Mouse (Mus musculus) midbrain, embryonic 16.5 days (tissue): ENCODE data around the gene Rbks. TPM values are rescaled to one million over a fixed set of nuclear protein-coding genes. Genes with fewer than 3 reads are reported as not detected.

Experiments used
- ATAC-seq: fragments of 200-750 bp; cut with Nextera tagmentation; 2 replicates; pipeline ENCODE4 v1.8.0; 2017; ENCODE audit warnings: moderate TSS enrichment
- H3K27ac ChIP-seq: fragments of 300-500 bp; sonication (generic); 2 replicates; pipeline ENCODE4 v1.5.1; 2014; ENCODE audit warnings: mild to moderate bottlenecking, low read length, mixed read lengths
- H3K27me3 ChIP-seq: fragments of 300-500 bp; sonication (generic); 2 replicates; pipeline ENCODE4 v1.6.1; 2014; ENCODE audit warnings: low read depth, low read length, mixed read lengths; ENCODE audit not compliant: control insufficient read depth, insufficient read depth
- H3K36me3 ChIP-seq: fragments of 300-500 bp; sonication (generic); 2 replicates; pipeline ENCODE4 v1.6.1; 2014; ENCODE audit warnings: mild to moderate bottlenecking, low read length, moderate library complexity, mixed read lengths; ENCODE audit not compliant: control insufficient read depth, insufficient read depth
- H3K4me1 ChIP-seq: fragments of 300-500 bp; sonication (generic); 2 replicates; pipeline ENCODE4 v1.6.1; 2014; ENCODE audit warnings: mild to moderate bottlenecking, low read length, mixed read lengths; ENCODE audit not compliant: control insufficient read depth, insufficient read depth
- H3K4me2 ChIP-seq: fragments of 300-500 bp; sonication (generic); 2 replicates; pipeline ENCODE4 v1.6.1; 2014; ENCODE audit warnings: mild to moderate bottlenecking, low read length, mixed read lengths
- H3K4me3 ChIP-seq: fragments of 300-500 bp; sonication (generic); 2 replicates; pipeline ENCODE4 v1.5.1; 2014; ENCODE audit warnings: low read depth, mild to moderate bottlenecking, low read length, moderate library complexity, mixed read lengths
- H3K9ac ChIP-seq: fragments of 300-500 bp; sonication (generic); 2 replicates; pipeline ENCODE4 v1.6.1; 2014; ENCODE audit warnings: low read depth, low read length, mixed read lengths
- H3K9me3 ChIP-seq: fragments of 300-500 bp; sonication (generic); replicated peaks from 2 replicates; pipeline ENCODE4 v1.6.1; 2014; ENCODE audit warnings: mild to moderate bottlenecking, low read length, mixed read lengths; ENCODE audit not compliant: control insufficient read depth, poor library complexity, severe bottlenecking
- WGBS: fragments of 180-500 bp; shearing (Covaris S2); extraction: QIAGEN DNeasy Blood & Tissue Kit; methylation state at CpG from one replicate; pipeline ENCODE4 v1.1.7; 2014; 5-methylcytosine and 5-hydroxymethylcytosine counted together
- polyA plus RNA-seq: library from polyadenylated mRNA; unstranded; fragments of >200 nt; fragmentation: Nextera tagmentation; extraction: Ambion mirVana; gene quantifications from 2 replicates; pipeline ENCODE4 v1.2.1, GENCODE M21; 2015

Gene Rbks
- polyA plus RNA-seq: 1.9 and 2.5 TPM in 2 replicates

DNA sequence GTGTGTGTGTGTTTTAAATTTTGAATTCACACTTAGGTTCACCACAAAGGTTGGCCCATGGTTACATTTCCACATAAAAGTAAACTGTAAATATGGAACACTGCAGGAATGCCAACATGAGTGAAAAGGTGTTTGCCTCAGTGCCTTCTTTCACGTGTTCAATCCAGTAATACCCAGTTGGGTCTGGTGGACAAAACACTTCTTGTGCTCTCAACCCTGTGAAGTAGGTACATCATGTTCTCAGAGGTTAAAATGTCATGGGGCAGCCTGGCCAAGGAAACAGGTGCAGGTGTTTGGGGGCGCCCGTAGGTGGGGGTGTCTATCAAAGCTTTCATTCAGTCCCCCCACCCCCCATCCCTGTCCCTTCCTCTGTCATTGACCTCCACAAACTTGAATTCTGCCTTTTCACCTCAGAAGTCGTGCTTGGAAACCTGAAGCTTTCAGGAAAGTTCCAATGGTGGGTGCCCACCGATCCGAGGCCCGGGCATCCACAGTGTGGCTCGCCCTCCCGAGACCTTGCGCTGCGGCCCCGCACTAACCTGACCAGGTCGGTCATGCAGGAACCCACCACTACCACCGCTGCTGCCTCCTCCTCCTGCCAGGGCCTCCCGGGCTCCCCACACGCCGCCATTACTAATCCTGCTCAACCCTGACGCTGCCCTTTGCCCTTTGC lies at the start of gene Rbks:
TSS of gene Rbks (minus strand) at position 657 of the 673 bp plus-strand sequence.
- Histone ChIP-seq H3K4me3 (peak within 1 kb of the TSS; percentile 82), H3K27me3 (no peaks in the 10 kb centered on the region), H3K4me2 (peak within 1 kb of the TSS; percentile 74), H3K27ac (peak within 1 kb of the TSS; percentile 92), H3K4me1 (peaks cover 8% of the 10 kb centered on the region), H3K9me3 (no peaks in the 10 kb centered on the region), H3K9ac (peak within 1 kb of the TSS; percentile 95), H3K36me3 (no peaks in the 10 kb centered on the region)
- WGBS: 5% methylated on average over 18 of the region's 18 CpGs
- peak; percentile 75 for ATAC-seq

DNA sequence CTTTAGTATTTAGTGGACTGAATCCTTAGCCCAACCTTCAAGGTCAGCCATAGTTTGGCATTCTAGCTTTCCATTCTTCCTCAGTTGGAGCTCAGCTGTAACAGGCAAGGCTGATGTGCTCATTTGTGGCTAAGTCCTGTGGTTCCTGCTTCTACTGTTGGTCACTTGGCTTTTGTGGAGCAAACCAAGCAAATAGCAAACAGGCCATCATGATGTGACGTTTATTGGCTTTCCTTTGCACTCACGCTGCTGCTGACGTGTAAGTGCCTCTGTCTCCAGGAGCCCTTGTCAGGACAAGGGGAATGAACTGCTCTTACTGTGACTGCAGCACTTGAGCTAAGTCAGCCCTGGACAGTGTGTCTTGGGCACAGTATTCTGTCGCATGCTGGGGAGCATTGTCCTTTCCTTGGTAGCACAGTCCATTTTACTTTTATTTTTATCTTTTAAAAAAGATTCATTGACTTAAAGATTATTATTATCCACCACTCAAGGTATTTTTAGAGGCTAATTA lies 45.1 kb upstream of the Rbks start:
- 63% methylated on average over 4 of the region's 4 CpGs for WGBS
- Histone ChIP-seq H3K9me3 (no peaks in the 10 kb centered on the region), H3K4me1 (no peaks in the 10 kb centered on the region), H3K9ac (no peak overlapping the region), H3K4me3 (no peak overlapping the region), H3K27ac (no peak overlapping the region), H3K36me3 (no peaks in the 10 kb centered on the region), H3K27me3 (no peaks in the 10 kb centered on the region), H3K4me2 (no peak overlapping the region)
- ATAC-seq: no peak

DNA sequence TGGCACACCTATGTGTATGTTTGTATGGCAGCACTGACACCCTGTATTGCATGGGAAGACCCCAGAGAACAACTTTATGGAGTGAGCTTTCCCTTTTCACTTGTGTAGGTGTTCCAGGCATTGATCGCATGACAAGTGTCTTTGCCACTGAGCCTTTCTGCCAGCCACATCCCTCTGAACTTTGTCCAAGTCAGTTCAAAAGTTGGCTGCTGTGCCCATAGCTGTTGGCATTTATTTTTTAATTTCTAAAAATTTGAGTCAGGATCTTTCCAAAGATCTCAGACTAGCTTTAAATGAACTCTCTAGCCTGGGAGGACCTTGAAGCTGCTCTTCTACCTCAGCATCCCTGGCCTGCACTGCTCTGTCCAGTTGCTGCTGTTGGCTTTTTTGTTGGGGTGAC lies 44.5 kb upstream of the Rbks start:
- H3K27ac ChIP-seq: no peak overlapping the region
- H3K9ac ChIP-seq: no peak overlapping the region
- no peak overlapping the region for H3K4me3 ChIP-seq
- no peak for ATAC-seq
- H3K36me3 ChIP-seq: no peaks in the 10 kb centered on the region
- H3K27me3 ChIP-seq: no peaks in the 10 kb centered on the region
- H3K4me2 ChIP-seq: no peak overlapping the region
- WGBS: 93% methylated on average over 1 of the region's 1 CpGs
- no peaks in the 10 kb centered on the region for H3K9me3 ChIP-seq
- H3K4me1 ChIP-seq: no peaks in the 10 kb centered on the region

DNA sequence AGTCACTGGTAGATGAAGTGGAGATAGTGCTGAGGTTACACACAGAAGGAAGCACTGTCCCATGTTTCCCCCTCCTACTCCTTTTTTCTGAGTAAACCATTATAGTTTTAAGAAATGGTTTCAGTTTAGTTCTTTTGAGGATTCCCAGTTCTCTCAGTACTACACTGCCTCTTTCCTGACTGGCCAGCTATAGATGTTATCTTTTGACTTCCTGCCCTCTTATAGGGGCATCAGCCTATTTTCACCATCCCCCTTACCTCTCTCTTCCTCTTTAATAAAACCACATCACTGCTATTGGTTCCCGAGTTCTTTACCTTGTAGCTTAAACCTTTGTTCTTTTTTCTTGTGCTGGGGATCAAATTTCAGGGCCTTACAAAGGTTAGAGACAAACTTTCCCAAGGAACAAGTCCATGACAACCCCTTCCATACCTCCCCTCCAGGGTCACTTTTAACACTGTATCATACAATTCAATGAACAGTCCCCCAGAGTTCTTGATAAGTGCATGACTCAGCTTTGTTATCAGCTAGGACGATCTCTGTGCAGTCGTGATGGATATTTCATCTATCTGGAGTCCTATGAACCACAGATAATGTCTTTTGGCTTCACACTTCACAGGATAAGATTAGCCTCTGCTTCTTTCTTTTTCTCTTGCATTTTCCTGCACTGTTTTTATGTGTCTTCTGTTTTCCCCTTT lies 35.4 kb upstream of the Rbks start:
- no peak overlapping the region for H3K4me3 ChIP-seq
- no peak overlapping the region for H3K27ac ChIP-seq
- no peak overlapping the region for H3K9ac ChIP-seq
- H3K9me3 ChIP-seq: no peaks in the 10 kb centered on the region
- no peaks in the 10 kb centered on the region for H3K4me1 ChIP-seq
- no peaks in the 10 kb centered on the region for H3K36me3 ChIP-seq
- H3K27me3 ChIP-seq: no peaks in the 10 kb centered on the region
- ATAC-seq: no peak
- 53% methylated on average over 3 of the region's 3 CpGs for WGBS
- no peak overlapping the region for H3K4me2 ChIP-seq

DNA sequence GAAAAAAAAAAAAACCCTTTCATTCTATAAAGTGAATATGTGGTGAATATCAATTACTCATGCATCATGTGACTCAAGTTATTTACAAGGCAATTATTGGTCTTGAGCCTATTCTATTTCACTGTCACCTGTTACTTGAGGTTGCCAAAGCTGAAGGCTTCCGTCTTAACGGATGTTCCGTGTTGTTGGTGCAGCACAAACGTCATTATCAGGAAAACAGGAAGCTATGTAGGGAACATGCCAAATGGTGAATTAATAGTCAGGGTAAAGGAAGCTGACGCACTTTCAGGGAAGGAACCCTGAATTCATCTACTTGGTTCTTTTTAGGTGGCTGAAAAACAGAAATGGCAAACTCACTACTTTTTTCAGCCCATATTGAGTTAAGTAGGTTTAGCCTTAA lies 30.0 kb upstream of the Rbks start:
- H3K9me3 ChIP-seq: no peaks in the 10 kb centered on the region
- WGBS: 80% methylated on average over 5 of the region's 5 CpGs
- no peak overlapping the region for H3K27ac ChIP-seq
- ATAC-seq: no peak
- no peak overlapping the region for H3K9ac ChIP-seq
- H3K4me2 ChIP-seq: no peak overlapping the region
- no peaks in the 10 kb centered on the region for H3K36me3 ChIP-seq
- H3K27me3 ChIP-seq: no peaks in the 10 kb centered on the region
- no peak overlapping the region for H3K4me3 ChIP-seq
- no peaks in the 10 kb centered on the region for H3K4me1 ChIP-seq

DNA sequence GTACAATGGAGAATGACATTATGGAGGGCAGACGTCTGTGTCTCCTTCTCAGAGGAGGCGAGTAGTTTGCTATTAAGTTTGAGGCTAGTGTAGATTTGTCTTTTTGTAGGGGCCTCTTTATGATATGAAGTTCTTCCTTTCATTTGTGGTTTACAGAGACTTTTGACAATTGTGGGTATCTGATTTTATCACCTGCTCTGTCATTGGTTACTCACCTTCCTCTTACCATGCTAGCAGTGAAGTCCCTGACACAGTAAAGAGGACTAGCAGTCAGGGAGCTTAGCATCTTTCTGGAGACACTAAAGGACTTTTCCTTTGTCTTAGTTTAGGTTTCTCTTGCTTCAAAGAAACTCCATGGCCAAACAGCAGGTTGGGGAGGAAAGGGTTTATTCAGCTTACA lies 28.5 kb upstream of the Rbks start:
- no peak overlapping the region for H3K27ac ChIP-seq
- 95% methylated on average over 2 of the region's 2 CpGs for WGBS
- no peak for ATAC-seq
- no peaks in the 10 kb centered on the region for H3K27me3 ChIP-seq
- no peak overlapping the region for H3K4me2 ChIP-seq
- no peak overlapping the region for H3K4me3 ChIP-seq
- no peaks in the 10 kb centered on the region for H3K4me1 ChIP-seq
- H3K9me3 ChIP-seq: no peaks in the 10 kb centered on the region
- H3K9ac ChIP-seq: no peak overlapping the region
- H3K36me3 ChIP-seq: no peaks in the 10 kb centered on the region

DNA sequence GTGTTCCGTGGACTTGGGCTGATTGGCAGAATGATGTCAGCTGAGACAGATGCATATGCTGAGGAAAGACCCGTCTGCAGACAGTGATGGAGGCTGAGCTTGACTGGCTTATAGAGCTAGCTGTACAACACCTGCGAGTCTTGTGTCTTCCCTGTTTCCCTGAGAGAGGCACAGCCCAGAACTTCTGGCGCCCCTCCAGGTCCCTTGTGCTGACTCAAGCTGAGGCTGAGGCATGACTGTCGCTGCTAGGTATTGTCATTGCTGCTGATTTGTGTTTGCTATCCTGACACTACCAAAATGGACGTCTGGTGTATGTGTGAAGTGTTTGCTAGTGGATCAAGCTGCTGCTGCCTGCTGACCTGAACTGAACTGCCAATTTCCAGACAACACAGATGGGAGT lies 27.1 kb upstream of the Rbks start:
- no peak overlapping the region for H3K4me3 ChIP-seq
- no peak overlapping the region for H3K9ac ChIP-seq
- H3K9me3 ChIP-seq: no peaks in the 10 kb centered on the region
- WGBS: 78% methylated on average over 6 of the region's 6 CpGs
- ATAC-seq: no peak
- no peak overlapping the region for H3K27ac ChIP-seq
- H3K27me3 ChIP-seq: no peaks in the 10 kb centered on the region
- no peaks in the 10 kb centered on the region for H3K4me1 ChIP-seq
- no peaks in the 10 kb centered on the region for H3K36me3 ChIP-seq
- no peak overlapping the region for H3K4me2 ChIP-seq

DNA sequence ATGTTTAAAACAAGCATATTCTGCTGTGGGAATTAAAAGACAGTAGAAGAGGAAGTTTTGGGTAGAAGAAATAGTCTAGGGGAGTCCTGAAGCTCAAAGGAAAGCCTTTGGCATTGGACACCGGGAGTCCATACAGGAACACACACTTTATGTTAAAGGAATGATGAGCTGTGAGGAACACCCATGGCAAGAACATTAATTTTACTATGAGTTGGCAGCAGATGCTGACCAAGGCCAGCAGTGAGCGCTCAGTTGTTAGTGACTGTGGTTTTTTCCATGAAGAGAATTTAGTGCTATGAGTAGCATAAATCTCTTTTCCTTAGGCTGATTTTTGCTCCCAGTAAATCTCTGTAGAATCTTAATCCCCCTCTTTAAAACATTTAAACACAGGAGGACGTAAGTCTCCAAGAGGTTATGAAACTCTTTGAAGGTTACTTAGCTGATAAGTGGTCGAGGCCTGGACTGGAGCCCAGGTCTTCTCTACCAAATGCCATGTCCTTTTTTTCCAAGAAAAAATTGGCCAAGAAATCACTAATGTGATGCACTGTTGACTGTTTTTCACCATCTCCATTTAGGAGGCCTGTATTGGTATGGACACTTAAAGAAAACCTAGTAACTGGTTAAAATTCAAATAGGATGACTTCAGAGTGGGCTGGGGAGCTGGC lies 18.2 kb upstream of the Rbks start:
- Histone ChIP-seq H3K27me3 (no peaks in the 10 kb centered on the region), H3K36me3 (no peaks in the 10 kb centered on the region), H3K27ac (no peak overlapping the region), H3K4me2 (no peak overlapping the region), H3K4me1 (no peaks in the 10 kb centered on the region), H3K4me3 (no peak overlapping the region), H3K9ac (no peak overlapping the region), H3K9me3 (no peaks in the 10 kb centered on the region)
- WGBS: 82% methylated on average over 4 of the region's 4 CpGs
- ATAC-seq: no peak

DNA sequence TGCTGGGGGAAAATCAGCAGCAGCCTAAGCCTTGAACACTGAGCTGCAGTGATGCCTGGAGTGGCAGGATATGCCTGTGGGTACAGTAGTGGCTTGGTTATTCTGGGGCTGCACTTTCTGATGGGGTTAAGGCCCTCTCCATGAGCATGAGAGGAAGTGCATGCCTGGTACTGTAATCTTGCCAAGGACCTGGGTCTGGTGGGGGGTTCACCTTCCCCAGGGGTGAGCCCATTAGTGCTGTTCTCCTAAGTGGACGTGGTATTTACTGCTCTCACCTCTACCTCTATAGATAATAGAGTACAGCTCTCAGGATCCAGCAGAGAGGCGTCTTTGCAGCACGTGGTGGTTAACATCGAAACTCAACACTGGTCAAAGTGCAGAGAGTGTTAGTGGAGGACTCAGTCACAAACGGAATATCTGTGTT lies 16.4 kb upstream of the Rbks start:
- 74% methylated on average over 5 of the region's 5 CpGs for WGBS
- Histone ChIP-seq H3K9me3 (no peaks in the 10 kb centered on the region), H3K27me3 (no peaks in the 10 kb centered on the region), H3K36me3 (no peaks in the 10 kb centered on the region), H3K9ac (no peak overlapping the region), H3K4me3 (no peak overlapping the region), H3K4me1 (no peaks in the 10 kb centered on the region), H3K27ac (no peak overlapping the region), H3K4me2 (no peak overlapping the region)
- ATAC-seq: no peak
